Mouse (Mus musculus) bone marrow macrophage, adult 2 months (primary cell): ENCODE results near the gene Krcc1. TPM values are rescaled to one million over a fixed set of nuclear protein-coding genes. Genes with fewer than 3 reads are reported as not detected.
A peak's percentile ranks its signal among the peaks of the same experiment; 100 is the strongest.

Source experiments
- H3K27ac ChIP-seq: 2 replicates; pipeline ENCODE4 v1.5.1; 2012; ENCODE audit warnings: low read depth, low read length; ENCODE audit not compliant: insufficient read depth
- H3K4me1 ChIP-seq: 2 replicates; pipeline ENCODE4 v1.6.1; 2012; ENCODE audit warnings: low read length; ENCODE audit not compliant: control insufficient read depth, insufficient read depth
- H3K4me3 ChIP-seq: 2 replicates; pipeline ENCODE4 v1.5.1; 2012; ENCODE audit warnings: mild to moderate bottlenecking, low read length, moderate library complexity; ENCODE audit not compliant: insufficient read depth
- CTCF ChIP-seq: IDR thresholded peaks from 2 replicates; pipeline ENCODE4 v1.5.1; 2012; ENCODE audit warnings: low read depth, mild to moderate bottlenecking, low read length, moderate library complexity
- POLR2A ChIP-seq: IDR thresholded peaks from 2 replicates; pipeline ENCODE4 v1.6.1; 2012; ENCODE audit warnings: mild to moderate bottlenecking, low read depth, low read length, borderline replicate concordance
- polyA plus RNA-seq: library from polyadenylated mRNA; stranded (reverse); fragments of >200 nt; gene quantifications from 2 replicates; pipeline ENCODE4 v1.2.4, GENCODE M21; 2012; ENCODE audit not compliant: missing spikeins, insufficient read depth, insufficient read length

Gene Krcc1
- 112 and 123 TPM in 2 replicates for polyA plus RNA-seq

DNA sequence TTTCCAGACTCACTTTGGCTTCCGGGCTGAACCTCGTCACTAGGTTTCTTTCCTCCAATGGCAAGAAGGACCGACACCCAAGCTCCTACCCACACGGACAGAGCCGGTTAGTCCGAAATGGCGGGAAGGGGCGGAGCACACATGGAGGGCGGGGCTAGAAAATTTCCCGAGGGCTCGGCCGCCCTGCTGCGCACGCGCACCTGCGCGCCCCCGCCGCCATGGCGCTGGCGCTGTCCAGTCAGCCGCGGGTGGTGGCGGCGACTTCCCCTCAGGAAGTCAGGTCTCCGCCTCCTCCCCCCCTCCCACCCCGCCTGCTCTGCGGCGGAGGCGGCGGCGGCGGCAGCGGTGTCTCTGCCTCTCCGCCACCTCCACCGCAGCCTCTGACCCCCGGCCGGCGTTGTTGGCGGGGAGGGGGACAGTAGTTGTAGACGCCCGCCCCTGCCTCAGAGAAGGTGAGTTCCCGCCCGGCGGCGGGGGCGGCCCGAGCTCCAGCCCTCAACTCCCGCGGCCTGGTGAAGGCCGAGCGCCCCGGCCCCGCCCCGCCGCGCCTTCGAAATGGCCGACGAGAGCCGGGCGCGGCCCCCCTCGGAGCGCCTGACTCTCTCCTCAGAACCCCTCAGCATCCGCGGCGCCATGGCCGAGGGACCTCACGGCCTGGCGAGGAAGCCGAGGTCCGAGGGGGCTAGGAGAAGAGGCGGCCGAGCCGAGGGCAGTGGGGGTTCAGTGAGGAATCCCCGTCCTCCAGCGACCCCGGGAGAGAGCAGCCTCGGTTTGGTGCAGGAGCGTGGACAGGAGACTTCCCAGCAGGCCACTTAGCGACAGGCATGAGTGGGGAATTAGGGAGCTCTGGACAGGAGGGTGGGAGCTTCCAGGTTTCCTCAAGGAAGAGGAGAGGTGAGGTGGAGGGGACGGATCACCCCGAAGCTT lies at the start of gene Krcc1:
Gene Krcc1, plus strand, starts transcription at position 289 of the 927 bp plus-strand sequence.
- Histone ChIP-seq H3K4me3 (peak within 1 kb of the TSS; percentile 78), H3K4me1 (peaks cover 14% of the 10 kb centered on the region), H3K27ac (peak within 1 kb of the TSS; percentile 93)
- no peak for TF ChIP-seq CTCF
- TF ChIP-seq POLR2A = no peak

DNA sequence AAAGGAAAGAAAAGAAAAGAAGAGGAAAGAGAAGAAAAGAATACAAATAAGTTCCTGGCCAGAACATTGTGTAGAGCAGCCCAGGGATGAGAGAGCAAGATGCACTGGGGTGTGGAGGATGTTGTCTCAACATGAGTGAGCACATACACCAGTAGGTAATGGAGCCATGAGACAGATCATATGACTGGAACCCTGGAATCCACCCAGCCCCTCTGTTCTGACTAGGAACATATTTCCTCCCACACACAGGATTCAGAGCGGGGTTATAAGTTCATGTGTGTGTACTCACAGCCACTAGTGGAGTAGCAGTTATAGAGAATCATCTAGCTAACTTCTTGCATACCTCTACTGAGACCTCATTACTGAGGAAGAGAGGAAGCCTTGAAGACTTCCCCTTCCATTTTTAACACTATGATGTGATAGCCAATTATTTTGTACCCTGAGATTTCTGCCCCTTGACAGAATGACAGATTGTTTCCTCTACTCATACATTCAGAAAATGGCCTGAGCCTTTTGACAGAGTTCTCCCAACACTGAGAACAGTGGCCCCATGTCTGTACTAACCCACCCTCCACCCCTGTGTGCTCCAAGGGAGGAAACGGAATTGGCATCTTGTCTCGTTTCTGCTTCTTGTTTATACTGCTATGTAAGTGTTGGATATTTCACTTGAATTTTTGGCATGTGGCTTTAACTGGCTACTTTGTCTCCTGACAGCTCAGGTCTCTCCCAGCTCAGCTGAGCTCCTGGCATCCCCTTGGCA lies 47.1 kb upstream of the Krcc1 start:
- no peak for TF ChIP-seq POLR2A
- TF ChIP-seq CTCF = no peak
- H3K4me1 ChIP-seq = peaks cover 21% of the 10 kb centered on the region
- no peak overlapping the region for H3K4me3 ChIP-seq
- H3K27ac ChIP-seq = no peak overlapping the region

DNA sequence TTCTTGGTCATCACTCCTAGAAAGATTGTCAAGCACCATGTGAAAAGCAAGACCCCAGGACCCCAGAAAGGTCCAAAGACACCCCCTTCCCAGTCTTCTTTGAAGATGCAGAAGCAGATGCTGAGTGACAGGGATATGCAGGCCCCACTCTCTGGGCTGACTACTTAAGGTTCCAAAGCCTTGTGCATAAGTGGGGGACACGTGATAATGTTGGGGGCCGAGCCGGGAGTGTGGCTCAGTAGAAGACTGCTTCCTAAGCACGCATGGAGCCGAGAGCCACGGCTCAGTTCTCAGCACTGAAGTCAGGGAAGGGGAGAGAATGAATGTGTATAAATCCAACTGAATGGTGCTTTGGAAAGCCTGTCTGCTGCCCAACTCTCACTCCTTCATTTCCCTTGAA lies 44.9 kb upstream of the Krcc1 start:
- peaks cover 21% of the 10 kb centered on the region for H3K4me1 ChIP-seq
- TF ChIP-seq POLR2A (no peak), CTCF (no peak)
- no peak overlapping the region for H3K4me3 ChIP-seq
- H3K27ac ChIP-seq = no peak overlapping the region

DNA sequence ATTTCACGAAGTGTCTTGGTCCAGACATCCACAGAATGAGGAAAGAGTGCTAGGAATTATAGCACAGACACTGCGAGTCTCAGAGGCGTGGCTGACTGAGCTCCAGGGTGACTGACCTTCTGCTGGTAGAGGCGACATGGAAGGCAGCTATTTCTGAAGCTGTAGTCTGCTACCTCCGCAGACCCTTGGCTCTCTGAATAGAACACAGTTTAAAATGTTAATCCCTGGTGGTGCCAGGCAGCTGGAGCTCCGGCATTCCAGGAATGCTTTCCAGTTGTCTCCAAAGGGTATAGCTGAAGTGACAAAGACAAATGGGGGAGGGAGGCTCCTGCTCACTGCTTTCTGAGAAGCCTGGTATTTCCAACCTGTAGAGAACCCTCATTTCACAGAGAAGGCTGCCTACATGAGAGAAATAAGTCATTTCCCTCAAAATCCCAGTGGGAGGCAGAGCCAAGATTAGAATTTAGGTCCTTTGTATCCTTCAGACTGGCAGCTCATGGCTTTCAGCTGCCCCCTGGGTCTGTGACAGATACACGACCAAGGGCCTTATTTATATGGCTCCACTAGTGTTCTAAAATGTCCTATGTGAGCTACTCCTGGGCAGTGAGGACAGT lies 44.2 kb upstream of the Krcc1 start:
- Histone ChIP-seq H3K4me1 (peaks cover 21% of the 10 kb centered on the region), H3K27ac (no peak overlapping the region), H3K4me3 (no peak overlapping the region)
- no peak for TF ChIP-seq CTCF
- TF ChIP-seq POLR2A = no peak

DNA sequence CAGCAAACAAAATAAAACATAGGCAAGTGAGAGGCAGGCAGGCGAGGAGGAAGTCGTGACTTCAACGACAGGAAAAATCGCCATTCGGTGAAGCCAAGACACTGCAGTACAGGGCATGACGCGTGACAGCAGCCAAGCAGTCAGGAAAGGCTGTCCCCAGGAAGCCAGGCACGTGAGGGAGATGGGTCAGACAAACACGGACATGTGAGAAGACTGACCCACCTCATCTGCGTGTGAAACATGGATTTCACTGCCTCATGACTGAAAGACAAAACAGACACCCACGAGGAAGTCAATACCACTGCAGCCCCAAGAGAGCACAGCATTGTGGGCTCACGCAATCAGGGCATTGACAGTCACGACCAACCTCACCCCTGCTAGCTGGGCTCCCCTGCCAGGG lies 36.4 kb upstream of the Krcc1 start:
- H3K27ac ChIP-seq = no peak overlapping the region
- H3K4me3 ChIP-seq = no peak overlapping the region
- H3K4me1 ChIP-seq = peaks cover 13% of the 10 kb centered on the region
- TF ChIP-seq POLR2A (no peak), CTCF (no peak)

DNA sequence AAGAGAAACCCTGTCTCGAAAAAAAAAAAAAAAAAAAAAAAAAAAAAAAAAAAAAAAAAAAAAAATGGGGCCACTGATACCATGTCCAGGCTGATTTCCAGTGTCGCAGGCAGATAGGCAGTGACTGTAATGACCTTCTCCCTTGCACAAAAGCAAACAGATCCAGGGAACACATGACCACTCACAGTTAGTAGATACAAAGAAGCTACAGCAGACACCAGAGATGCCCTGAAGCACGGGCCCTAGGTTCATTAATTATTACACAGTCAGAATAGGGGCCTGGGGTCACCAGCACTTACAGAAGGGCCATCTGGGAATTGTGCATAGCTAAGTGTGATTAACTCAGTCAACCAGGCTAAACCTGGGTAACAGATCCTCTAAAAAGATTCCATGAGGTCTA lies 35.5 kb upstream of the Krcc1 start:
- Histone ChIP-seq H3K27ac (no peak overlapping the region), H3K4me1 (peaks cover 13% of the 10 kb centered on the region), H3K4me3 (no peak overlapping the region)
- TF ChIP-seq CTCF (no peak), POLR2A (no peak)

DNA sequence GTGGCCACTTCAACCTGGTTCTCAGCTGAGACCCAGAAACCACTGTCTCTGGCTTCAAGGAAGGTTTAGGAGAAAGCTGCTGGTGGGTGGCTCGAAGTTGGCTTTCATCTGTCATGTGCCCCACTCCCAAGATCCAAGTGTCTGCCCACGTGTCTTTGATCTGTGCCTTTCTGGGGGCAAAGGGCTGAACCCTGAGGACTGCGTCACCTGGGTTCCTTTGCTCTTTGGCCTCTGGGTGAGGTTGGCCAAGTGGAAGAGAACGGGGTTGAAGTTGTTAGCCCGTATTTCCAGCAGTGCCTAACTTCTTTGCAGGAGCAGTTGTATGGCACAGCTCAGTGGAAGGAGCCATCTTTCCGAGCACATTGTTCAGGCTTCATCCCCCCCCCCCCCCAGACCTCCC lies 35.0 kb upstream of the Krcc1 start:
- no peak overlapping the region for H3K27ac ChIP-seq
- no peak overlapping the region for H3K4me3 ChIP-seq
- H3K4me1 ChIP-seq = peaks cover 13% of the 10 kb centered on the region
- TF ChIP-seq CTCF = no peak
- no peak for TF ChIP-seq POLR2A

DNA sequence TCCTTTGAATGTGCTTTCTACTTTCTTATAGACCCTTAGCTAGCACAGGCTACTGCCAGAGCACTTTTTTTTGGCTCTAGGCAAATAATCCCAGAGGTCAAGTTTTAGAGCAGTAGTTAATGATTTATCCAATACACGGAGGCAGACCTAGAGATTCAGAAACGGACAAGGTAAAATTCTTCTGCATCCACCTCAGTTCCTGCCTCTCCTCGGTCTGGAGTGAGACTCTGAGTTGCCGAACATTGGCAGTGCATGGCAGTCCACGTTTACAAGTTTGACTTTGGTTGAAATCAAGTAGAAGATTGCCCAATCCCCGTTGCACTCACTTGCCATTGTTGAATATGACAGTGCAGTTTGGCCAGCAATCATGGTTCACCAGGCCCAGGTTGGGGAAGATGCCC lies 34.4 kb upstream of the Krcc1 start:
- TF ChIP-seq POLR2A = no peak
- TF ChIP-seq CTCF = no peak
- Histone ChIP-seq H3K4me3 (no peak overlapping the region), H3K4me1 (peaks cover 13% of the 10 kb centered on the region), H3K27ac (no peak overlapping the region)

DNA sequence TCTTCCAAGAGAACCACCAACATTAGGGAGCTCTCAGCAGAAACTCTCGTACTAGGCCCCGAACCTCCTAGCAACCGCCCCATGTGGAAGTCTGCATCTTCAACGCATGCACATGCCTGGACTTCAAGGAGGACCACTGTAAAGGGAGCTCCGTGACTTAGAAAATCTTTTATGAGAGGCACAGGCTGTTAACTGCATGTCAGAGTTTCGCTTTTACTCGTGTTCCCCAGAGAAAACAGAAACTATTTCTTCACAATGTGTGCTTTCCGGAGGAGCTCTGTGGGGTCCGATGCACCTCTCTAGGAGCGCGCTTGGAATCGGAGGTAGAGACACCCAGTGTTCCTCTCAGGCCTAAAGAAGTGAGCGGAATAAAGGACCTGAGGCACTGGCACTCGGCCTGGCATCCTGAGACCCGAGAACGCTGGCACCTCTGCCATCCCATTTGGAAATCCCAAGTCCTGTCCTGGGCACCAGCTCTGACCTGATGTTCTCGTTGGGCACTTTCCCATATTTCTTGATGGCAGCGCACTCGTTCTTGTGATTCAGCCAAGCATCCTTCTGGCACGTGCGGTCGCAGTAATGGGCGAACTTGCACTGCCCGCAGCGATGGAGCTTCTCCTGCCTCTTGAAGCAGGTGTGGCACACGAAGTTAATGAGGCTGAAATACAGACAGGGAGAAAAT lies 32.3 kb upstream of the Krcc1 start:
- Histone ChIP-seq H3K4me1 (peaks cover 6% of the 10 kb centered on the region), H3K27ac (no peak overlapping the region), H3K4me3 (no peak overlapping the region)
- TF ChIP-seq CTCF (no peak), POLR2A (no peak)

DNA sequence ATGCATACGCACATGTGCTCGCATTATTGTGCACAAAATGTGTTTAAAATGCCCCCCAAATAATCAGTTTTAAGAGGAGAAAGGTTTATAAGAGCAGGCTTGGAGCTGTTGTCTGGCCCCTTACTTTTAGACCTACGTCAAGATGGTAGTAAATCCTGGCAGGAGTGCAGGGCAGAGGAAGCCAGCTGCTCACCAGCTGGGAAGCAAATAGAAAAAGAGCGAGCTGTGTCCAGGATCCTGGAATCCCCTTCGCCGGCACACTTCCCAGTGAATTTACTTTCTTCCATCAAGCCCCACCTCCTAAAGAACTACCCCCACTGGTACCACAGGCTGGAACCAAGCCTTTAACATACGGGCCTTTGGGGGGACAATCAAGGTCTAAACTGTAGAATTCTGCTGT lies 30.6 kb upstream of the Krcc1 start:
- Histone ChIP-seq H3K4me1 (0 out of 2 replicates have a peak, but pooled peaks cover 4% of the 10 kb centered on the region), H3K27ac (no peak overlapping the region), H3K4me3 (no peak overlapping the region)
- no peak for TF ChIP-seq POLR2A
- no peak for TF ChIP-seq CTCF
